Mouse (Mus musculus) C2C12 (cell line): ENCODE data around the gene Rpp38. TPM values are rescaled to one million over a fixed set of nuclear protein-coding genes. Genes with fewer than 3 reads are reported as not detected.

Experiments
- H3K27me3 ChIP-seq: one replicate; pipeline ENCODE4 v1.6.1; 2011; ENCODE audit not compliant: control insufficient read depth, insufficient read depth, insufficient read length
- H3K36me3 ChIP-seq: one replicate; pipeline ENCODE4 v1.6.1; 2011; ENCODE audit not compliant: control insufficient read depth, insufficient read depth
- H3K4me3 ChIP-seq: one replicate; pipeline ENCODE4 v1.5.1; 2011; ENCODE audit warnings: mild to moderate bottlenecking, control low read depth; ENCODE audit not compliant: poor library complexity, insufficient read depth, severe bottlenecking
- H3K79me2 ChIP-seq: one replicate; pipeline ENCODE4 v1.6.1; 2011; ENCODE audit not compliant: control insufficient read depth, insufficient read depth
- H3K79me3 ChIP-seq: one replicate; pipeline ENCODE4 v1.6.1; 2011; ENCODE audit warnings: low read depth, control low read depth
- H3ac ChIP-seq: one replicate; pipeline ENCODE3; 2011; ENCODE audit warnings: low read depth; ENCODE audit not compliant: control insufficient read depth, insufficient read length
- CEBPB ChIP-seq: IDR thresholded peaks from one replicate; pipeline ENCODE4 v1.6.1; 2011; ENCODE audit warnings: low read depth, mild to moderate bottlenecking, control low read depth, moderate library complexity
- CTCF ChIP-seq: IDR thresholded peaks from one replicate; pipeline ENCODE4 v1.5.1; 2011; ENCODE audit not compliant: control insufficient read depth, insufficient read depth, insufficient read length
- FOSL1 ChIP-seq: IDR thresholded peaks from one replicate; pipeline ENCODE4 v1.8.0; 2011; ENCODE audit warnings: mild to moderate bottlenecking, low read length; ENCODE audit not compliant: poor library complexity, insufficient read depth, severe bottlenecking
- MAX ChIP-seq: IDR thresholded peaks from one replicate; pipeline ENCODE4 v1.6.1; 2011; ENCODE audit warnings: mild to moderate bottlenecking, control low read depth
- MYOD1 ChIP-seq: IDR thresholded peaks from one replicate; pipeline ENCODE4 v1.6.1; 2011; ENCODE audit warnings: low read depth; ENCODE audit not compliant: control insufficient read depth, insufficient read length
- MYOG ChIP-seq: IDR thresholded peaks from one replicate; pipeline ENCODE4 v1.6.1; 2011; ENCODE audit not compliant: control insufficient read depth, insufficient read length; ENCODE audit errors: extremely low read depth
- USF1 ChIP-seq: IDR thresholded peaks from one replicate; pipeline ENCODE4 v1.6.1; 2011; ENCODE audit warnings: low read depth, mild to moderate bottlenecking, control low read depth, moderate library complexity
- polyA plus RNA-seq: library from polyadenylated mRNA; unstranded; fragments of >200 nt; fragmentation: generic; extraction: Trizol; gene quantifications from one replicate; pipeline ENCODE4 v1.2.1, GENCODE M21; 2012; ENCODE audit warnings: missing spikeins

Gene Rpp38
- polyA plus RNA-seq, 1 experiment, result 9.8 TPM

- Histone ChIP-seq H3K36me3 (no peaks in the 10 kb centered on the region), H3ac (no peak overlapping the region), H3K27me3 (peaks cover 30% of the 10 kb centered on the region), H3K79me2 (no peaks in the 10 kb centered on the region), H3K4me3 (no peak overlapping the region), H3K79me3 (no peaks in the 10 kb centered on the region)
- TF ChIP-seq CEBPB (no peak), FOSL1 (no peak), USF1 (no peak), CTCF (no peak)
These were observed 23.4 kb upstream of the Rpp38 start for GRCm38 (mm10) chr2:3355793-3356192.

- Histone ChIP-seq H3K79me3 (no peaks in the 10 kb centered on the region), H3K27me3 (peaks cover 32% of the 10 kb centered on the region), H3ac (no peak overlapping the region)
These were observed 20.7 kb upstream of the Rpp38 start for GRCm38 (mm10) chr2:3353160-3353559.

GRCm38 (mm10) chr2:3348919-3349318 lies 16.5 kb upstream of the Rpp38 start:
- H3K27me3 ChIP-seq, result peaks cover 35% of the 10 kb centered on the region

More at GRCm38 (mm10) chr2:3353160-3353559, 20.7 kb upstream of the Rpp38 start:
- Histone ChIP-seq H3K4me3 (no peak overlapping the region), H3K36me3 (no peaks in the 10 kb centered on the region), H3K79me2 (no peaks in the 10 kb centered on the region)
- TF ChIP-seq CEBPB, result no peak
- TF ChIP-seq CTCF, result no peak
- no peak for TF ChIP-seq FOSL1
- no peak for TF ChIP-seq MYOG
- no peak for TF ChIP-seq USF1
- no peak for TF ChIP-seq MYOD1
- TF ChIP-seq MAX, result no peak

DNA sequence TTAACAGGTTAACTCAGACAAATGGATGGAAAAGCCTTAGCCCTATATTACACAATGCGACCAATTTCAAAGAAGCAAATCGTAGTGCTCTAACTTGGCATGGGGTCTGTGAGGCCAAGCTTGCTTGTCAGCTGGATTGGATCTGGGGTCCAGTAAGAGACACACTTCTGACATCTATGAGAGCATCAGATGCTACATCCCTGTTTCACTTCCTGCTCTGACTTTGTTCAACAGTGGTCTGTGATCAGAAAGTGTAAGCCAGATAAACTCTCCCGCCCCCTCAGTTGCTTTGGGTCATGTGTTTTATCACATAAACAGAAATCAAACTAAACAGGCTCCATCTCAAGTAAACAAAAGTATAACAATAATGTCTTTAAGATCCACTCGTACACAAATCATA lies 16.0 kb upstream of the Rpp38 start:
- no peak for TF ChIP-seq CEBPB
- TF ChIP-seq MAX, result no peak
- no peak for TF ChIP-seq CTCF
- no peak for TF ChIP-seq FOSL1
- TF ChIP-seq MYOD1, result no peak
- TF ChIP-seq MYOG, result no peak
- no peak for TF ChIP-seq USF1
- Histone ChIP-seq H3K27me3 (peaks cover 38% of the 10 kb centered on the region), H3K36me3 (no peaks in the 10 kb centered on the region), H3ac (no peak overlapping the region), H3K79me3 (no peaks in the 10 kb centered on the region), H3K4me3 (no peak overlapping the region), H3K79me2 (no peaks in the 10 kb centered on the region)

More at GRCm38 (mm10) chr2:3348919-3349318, 16.5 kb upstream of the Rpp38 start:
- no peak for TF ChIP-seq MYOG
- TF ChIP-seq USF1, result no peak
- no peak for TF ChIP-seq CTCF
- TF ChIP-seq MYOD1, result no peak
- no peak for TF ChIP-seq CEBPB
- no peak for TF ChIP-seq MAX
- TF ChIP-seq FOSL1, result no peak
- Histone ChIP-seq H3K79me2 (no peaks in the 10 kb centered on the region), H3K79me3 (no peaks in the 10 kb centered on the region), H3ac (no peak overlapping the region), H3K36me3 (no peaks in the 10 kb centered on the region), H3K4me3 (no peak overlapping the region)

GRCm38 (mm10) chr2:3335611-3336301 lies 3.3 kb upstream of the Rpp38 start, which contains the start of gene Acbd7:
Gene Acbd7, plus strand, starts transcription at chr2:3336168.
- Histone ChIP-seq H3K79me2 (peaks cover 15% of the 10 kb centered on the region), H3K4me3 (no peak within 1 kb of the TSS), H3K36me3 (peaks cover 8% of the 10 kb centered on the region), H3K79me3 (peaks cover 13% of the 10 kb centered on the region), H3ac (no peak within 1 kb of the TSS), H3K27me3 (peaks cover 15% of the 10 kb centered on the region)
- no peak for TF ChIP-seq FOSL1
- TF ChIP-seq USF1, result no peak
- TF ChIP-seq MYOG, result no peak
- no peak for TF ChIP-seq CTCF
- TF ChIP-seq MAX, result no peak
- no peak for TF ChIP-seq MYOD1
- no peak for TF ChIP-seq CEBPB

DNA sequence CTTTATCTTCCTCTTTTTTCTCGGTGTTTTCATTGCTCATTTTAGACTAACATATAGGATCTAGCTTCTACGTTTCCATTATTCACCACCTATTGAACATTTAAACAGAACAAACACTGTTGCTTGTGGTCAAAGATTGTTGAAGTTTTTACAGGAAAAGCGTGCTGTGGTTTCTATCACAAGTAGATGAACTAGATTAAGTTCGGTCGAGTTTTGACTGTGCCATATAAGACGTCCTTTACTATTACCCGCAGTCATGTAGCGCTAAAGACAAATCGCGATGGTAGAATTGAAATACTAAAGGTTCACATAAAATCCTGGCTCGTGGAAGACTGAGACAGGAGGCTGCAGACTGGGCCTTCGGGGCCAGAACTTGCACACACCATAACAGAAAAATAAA lies 1.3 kb upstream of the Rpp38 start:
- H3K36me3 ChIP-seq, result peaks cover 26% of the 10 kb centered on the region
- H3K79me3 ChIP-seq, result peaks cover 31% of the 10 kb centered on the region
- H3K27me3 ChIP-seq, result peaks cover 10% of the 10 kb centered on the region
- TF ChIP-seq FOSL1 (no peak), CTCF (no peak), MYOD1 (no peak), MAX (no peak), CEBPB (no peak), USF1 (no peak), MYOG (no peak)
- peaks cover 35% of the 10 kb centered on the region for H3K79me2 ChIP-seq
- no peak overlapping the region for H3K4me3 ChIP-seq
- no peak overlapping the region for H3ac ChIP-seq
